Mouse (Mus musculus): ENCODE measurements at regions not wholly inside any gene's neighbourhood (a gene's known extent, or its start where the extent isn't known, plus 50 kb on each side); places are given as distances from the start of the nearest gene placed in this dataset.

- Histone ChIP-seq H3K9me3 (no peaks in the 10 kb centered on the region), H3K36me3 (no peaks in the 10 kb centered on the region), H3K9ac (no peak overlapping the region), H3K4me2 (replicated peaks) (no peak overlapping the region), H3K4me3 (replicated peaks) (no peak overlapping the region), H3K4me1 (replicated peaks) (no peaks in the 10 kb centered on the region), H3K27ac (no peak overlapping the region), H3K27me3 (replicated peaks) (no peaks in the 10 kb centered on the region)
- 48% methylated on average over 16 of the region's 16 CpGs for WGBS
- ATAC-seq, result no peak
These were observed 670.7 kb upstream of the Zeb2 start for GRCm38 (mm10) chr2:45787732-45788390.

DNA sequence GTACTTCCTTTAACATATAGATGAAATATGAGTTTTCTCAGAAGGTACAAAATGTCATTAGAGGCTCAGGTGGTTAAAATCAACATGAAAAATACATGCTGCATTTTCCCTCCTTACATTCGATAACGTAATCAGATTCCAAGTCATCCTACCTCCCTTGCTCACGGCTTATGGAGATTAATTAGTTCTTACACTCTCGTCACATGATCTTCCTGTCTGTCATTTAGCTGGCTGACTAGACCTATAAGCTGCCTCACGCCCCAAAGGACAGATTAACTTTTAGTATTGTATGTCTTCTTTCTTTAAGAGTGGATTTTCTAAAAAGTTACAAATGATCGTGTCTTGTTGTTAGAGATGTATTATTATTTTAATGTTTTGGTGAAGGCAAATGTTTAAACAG is 669.6 kb upstream of the Zeb2 start:
- H3K27me3 ChIP-seq (replicated peaks), result no peaks in the 10 kb centered on the region

GRCm38 (mm10) chr2:45785684-45786083 is 668.5 kb upstream of the Zeb2 start:
- WGBS, result 90% methylated on average over 2 of the region's 2 CpGs
- H3K4me1 ChIP-seq (replicated peaks), result no peaks in the 10 kb centered on the region
- no peak for ATAC-seq
- no peak overlapping the region for H3K27ac ChIP-seq
- no peaks in the 10 kb centered on the region for H3K36me3 ChIP-seq
- H3K9me3 ChIP-seq, result no peaks in the 10 kb centered on the region
- H3K9ac ChIP-seq, result no peak overlapping the region
- no peaks in the 10 kb centered on the region for H3K27me3 ChIP-seq (replicated peaks)
- no peak overlapping the region for H3K4me2 ChIP-seq (replicated peaks)
- no peak overlapping the region for H3K4me3 ChIP-seq (replicated peaks)

More for the DNA sequence above, 669.6 kb upstream of the Zeb2 start:
- no peak for ATAC-seq
- Histone ChIP-seq H3K9ac (no peak overlapping the region), H3K9me3 (no peaks in the 10 kb centered on the region), H3K36me3 (no peaks in the 10 kb centered on the region), H3K4me3 (replicated peaks) (no peak overlapping the region), H3K27ac (no peak overlapping the region), H3K4me2 (replicated peaks) (no peak overlapping the region), H3K4me1 (replicated peaks) (no peaks in the 10 kb centered on the region)
- WGBS, result 80% methylated on average over 6 of the region's 6 CpGs

DNA sequence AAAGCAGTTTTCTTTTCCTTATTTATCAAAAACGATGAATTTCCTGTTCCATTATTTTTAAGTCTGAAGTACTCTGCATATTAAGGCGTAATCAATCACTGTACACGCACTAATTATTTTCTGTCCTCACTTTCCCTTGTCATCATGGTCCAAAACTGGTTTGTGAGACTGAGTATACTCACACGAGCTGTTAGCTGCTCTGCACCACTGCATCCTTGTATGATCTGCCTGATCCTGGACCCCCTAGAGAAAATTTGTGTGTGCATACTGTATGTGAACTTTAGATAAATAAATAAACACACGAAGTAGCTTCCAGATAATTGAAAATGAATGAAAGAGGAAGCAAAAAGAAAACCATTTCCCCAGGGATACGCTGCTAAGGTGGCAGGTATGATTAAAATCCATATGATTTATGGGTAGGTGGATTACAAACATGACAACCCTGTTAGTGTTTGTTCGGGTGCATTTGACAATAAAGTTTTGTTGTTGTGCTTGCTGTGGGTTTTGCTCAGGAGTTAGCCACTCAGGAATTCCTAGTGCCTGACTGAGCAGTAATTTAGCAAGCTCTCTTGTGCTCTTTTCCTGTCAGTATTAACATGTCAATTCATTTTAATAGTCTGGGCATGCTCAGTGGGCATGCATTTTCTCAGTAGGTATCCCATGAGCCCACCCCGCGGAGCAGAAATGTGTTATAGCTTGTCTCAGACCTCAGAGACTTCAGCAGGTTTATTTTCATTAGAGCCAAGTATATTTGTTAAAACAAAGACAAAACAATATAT is 666.6 kb upstream of the Zeb2 start:
- Histone ChIP-seq H3K4me1 (replicated peaks) (no peaks in the 10 kb centered on the region), H3K27me3 (replicated peaks) (no peaks in the 10 kb centered on the region), H3K9ac (no peak overlapping the region), H3K9me3 (no peaks in the 10 kb centered on the region), H3K36me3 (no peaks in the 10 kb centered on the region), H3K4me3 (replicated peaks) (no peak overlapping the region), H3K27ac (no peak overlapping the region), H3K4me2 (replicated peaks) (no peak overlapping the region)
- 80% methylated on average over 9 of the region's 9 CpGs for WGBS
- ATAC-seq, result no peak

GRCm38 (mm10) chr2:45777466-45777865 is 660.3 kb upstream of the Zeb2 start:
- WGBS, result 84% methylated on average over 7 of the region's 7 CpGs
- no peak for ATAC-seq
- no peaks in the 10 kb centered on the region for H3K36me3 ChIP-seq

GRCm38 (mm10) chr2:45776485-45777135 is 659.4 kb upstream of the Zeb2 start:
- Histone ChIP-seq H3K9ac (no peak overlapping the region), H3K27ac (no peak overlapping the region), H3K36me3 (no peaks in the 10 kb centered on the region), H3K4me1 (replicated peaks) (no peaks in the 10 kb centered on the region), H3K27me3 (replicated peaks) (no peaks in the 10 kb centered on the region), H3K4me2 (replicated peaks) (no peak overlapping the region), H3K4me3 (replicated peaks) (no peak overlapping the region), H3K9me3 (no peaks in the 10 kb centered on the region)
- 90% methylated on average over 17 of the region's 17 CpGs for whole genome bisulfite sequencing
- no peak for ATAC-seq

More at GRCm38 (mm10) chr2:45777466-45777865, 660.3 kb upstream of the Zeb2 start:
- no peaks in the 10 kb centered on the region for H3K27me3 ChIP-seq (replicated peaks)
- H3K4me1 ChIP-seq (replicated peaks), result no peaks in the 10 kb centered on the region
- H3K27ac ChIP-seq, result no peak overlapping the region
- H3K4me2 ChIP-seq (replicated peaks), result no peak overlapping the region
- H3K4me3 ChIP-seq (replicated peaks), result no peak overlapping the region
- no peaks in the 10 kb centered on the region for H3K9me3 ChIP-seq
- no peak overlapping the region for H3K9ac ChIP-seq

GRCm38 (mm10) chr2:45775691-45776090 is 658.5 kb upstream of the Zeb2 start:
- Histone ChIP-seq H3K9me3 (no peaks in the 10 kb centered on the region), H3K9ac (no peak overlapping the region), H3K4me2 (replicated peaks) (no peak overlapping the region), H3K27me3 (replicated peaks) (no peaks in the 10 kb centered on the region), H3K4me1 (replicated peaks) (no peaks in the 10 kb centered on the region), H3K4me3 (replicated peaks) (no peak overlapping the region), H3K27ac (no peak overlapping the region), H3K36me3 (no peaks in the 10 kb centered on the region)
- 92% methylated on average over 4 of the region's 4 CpGs for WGBS
- ATAC-seq, result no peak

GRCm38 (mm10) chr2:45774416-45774815 is 657.2 kb upstream of the Zeb2 start:
- Histone ChIP-seq H3K4me3 (replicated peaks) (no peak overlapping the region), H3K27ac (no peak overlapping the region), H3K36me3 (no peaks in the 10 kb centered on the region), H3K4me1 (replicated peaks) (no peaks in the 10 kb centered on the region), H3K4me2 (replicated peaks) (no peak overlapping the region), H3K9ac (no peak overlapping the region), H3K9me3 (no peaks in the 10 kb centered on the region), H3K27me3 (replicated peaks) (no peaks in the 10 kb centered on the region)
- WGBS, result 78% methylated on average over 3 of the region's 3 CpGs
- no peak for ATAC-seq

DNA sequence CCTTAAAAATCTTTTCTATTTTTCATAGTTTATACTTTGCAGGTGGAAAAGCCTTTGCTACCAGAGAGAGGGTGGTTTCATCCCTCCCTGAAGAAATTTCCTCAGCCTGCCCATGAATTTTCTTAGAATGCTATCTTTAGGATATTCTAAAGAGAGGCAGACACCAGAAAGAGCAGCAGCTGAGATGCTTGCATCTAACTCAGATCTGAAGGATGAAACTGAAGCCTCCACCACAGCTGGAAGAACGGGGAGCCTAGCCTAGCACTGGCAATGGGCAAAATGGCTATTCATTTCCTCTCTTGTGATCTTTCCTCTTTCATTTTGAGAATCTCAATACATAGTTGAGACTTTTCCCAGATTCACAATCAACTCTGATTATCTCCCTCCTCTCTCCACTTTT is 640.0 kb upstream of the Zeb2 start:
- 71% methylated on average over 1 of the region's 1 CpGs for WGBS
- ATAC-seq, result no peak
- H3K36me3 ChIP-seq, result no peaks in the 10 kb centered on the region

DNA sequence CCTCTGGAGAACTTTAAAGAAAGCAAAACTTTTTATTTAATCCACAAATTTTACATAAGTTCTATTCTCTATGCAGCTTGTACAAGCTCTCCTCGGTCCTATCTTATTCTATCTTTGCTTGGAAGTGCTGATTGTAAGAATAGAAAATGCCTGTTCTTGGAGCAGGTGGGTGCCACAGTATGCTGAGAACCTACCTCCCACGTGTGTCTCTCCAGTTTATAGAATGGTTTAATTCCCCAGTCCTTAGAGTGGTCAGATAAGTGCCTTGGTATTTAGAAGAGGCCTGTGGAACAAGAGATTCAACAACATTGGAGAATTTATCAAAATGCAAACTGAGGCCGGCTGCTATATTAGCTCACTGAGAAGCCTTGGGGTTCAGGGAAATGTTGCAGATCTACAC is 639.2 kb upstream of the Zeb2 start:
- Histone ChIP-seq H3K4me2 (replicated peaks) (no peak overlapping the region), H3K27ac (no peak overlapping the region), H3K27me3 (replicated peaks) (no peaks in the 10 kb centered on the region), H3K9me3 (no peaks in the 10 kb centered on the region), H3K9ac (no peak overlapping the region), H3K4me1 (replicated peaks) (no peaks in the 10 kb centered on the region), H3K36me3 (no peaks in the 10 kb centered on the region), H3K4me3 (replicated peaks) (no peak overlapping the region)
- WGBS, result 76% methylated on average over 3 of the region's 3 CpGs
- ATAC-seq, result no peak

More for the DNA sequence above, 640.0 kb upstream of the Zeb2 start:
- Histone ChIP-seq H3K27me3 (replicated peaks) (no peaks in the 10 kb centered on the region), H3K4me1 (replicated peaks) (no peaks in the 10 kb centered on the region), H3K4me2 (replicated peaks) (no peak overlapping the region), H3K4me3 (replicated peaks) (no peak overlapping the region), H3K27ac (no peak overlapping the region), H3K9ac (no peak overlapping the region), H3K9me3 (no peaks in the 10 kb centered on the region)

GRCm38 (mm10) chr2:45751746-45752145 is 634.6 kb upstream of the Zeb2 start:
- Histone ChIP-seq H3K9me3 (no peaks in the 10 kb centered on the region), H3K27me3 (replicated peaks) (no peaks in the 10 kb centered on the region), H3K9ac (no peak overlapping the region), H3K4me2 (replicated peaks) (no peak overlapping the region), H3K4me1 (replicated peaks) (no peaks in the 10 kb centered on the region), H3K36me3 (no peaks in the 10 kb centered on the region), H3K4me3 (replicated peaks) (no peak overlapping the region), H3K27ac (no peak overlapping the region)
- ATAC-seq, result no peak
- 66% methylated on average over 2 of the region's 2 CpGs for WGBS

GRCm38 (mm10) chr2:45749379-45749778 is 632.2 kb upstream of the Zeb2 start:
- Histone ChIP-seq H3K9me3 (no peaks in the 10 kb centered on the region), H3K36me3 (no peaks in the 10 kb centered on the region), H3K27ac (no peak overlapping the region), H3K27me3 (replicated peaks) (no peaks in the 10 kb centered on the region), H3K4me2 (replicated peaks) (no peak overlapping the region), H3K4me1 (replicated peaks) (no peaks in the 10 kb centered on the region), H3K9ac (no peak overlapping the region), H3K4me3 (replicated peaks) (no peak overlapping the region)
- no peak for ATAC-seq
- WGBS, result 79% methylated on average over 2 of the region's 2 CpGs

Data from intestine, embryonic 15.5 days (tissue).